Mouse (Mus musculus): ENCODE data around the gene Rab27a.

DNA sequence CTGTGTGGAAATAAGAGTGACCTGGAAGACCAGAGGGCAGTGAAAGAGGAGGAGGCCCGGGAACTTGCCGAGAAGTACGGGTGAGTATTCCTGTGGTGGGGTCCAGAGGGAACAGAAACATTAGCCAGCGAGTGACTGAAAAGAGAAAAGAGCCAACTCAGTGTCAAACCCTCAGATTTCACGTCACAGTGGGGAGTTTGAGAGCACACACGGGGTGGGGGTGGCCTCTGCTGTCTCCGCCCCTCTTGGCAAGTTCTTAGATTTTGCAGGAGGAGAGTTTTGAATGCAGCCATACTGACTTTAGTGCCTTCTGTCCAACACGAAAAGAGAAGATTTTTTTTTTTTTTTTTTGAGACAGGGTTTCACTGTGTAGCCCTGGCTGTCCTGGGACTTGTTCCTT is 42.5 kb downstream of the Rab27a start:
- TF ChIP-seq CTCF (IDR thresholded peaks at IDR 0.05; ENCODE audit: low read depth) (no peak), EP300 (IDR thresholded peaks at IDR 0.05; ENCODE audit: low read depth) (no peak)

Measured in heart, postnatal 0 days (tissue).